Mouse (Mus musculus) left cerebral cortex, adult 11 months (tissue): ENCODE data around the gene Dynlt1f.
"Not testable (repeated sequence)": the region's sequence is repeated elsewhere in the genome, so short reads cannot be mapped to it uniquely, and the experiment has no call there.

Experiments
- DNase-seq: peaks from one replicate; pipeline ENCODE4 v3.0.0; 2022; ENCODE audit warnings: low spot score

Gene Dynlt1f

GRCm38 (mm10) chr17:6655567-6656281 lies at the start of gene Dynlt1f:
Gene Dynlt1f, minus strand, starts transcription at chr17:6655900.
- peak; percentile 53 for DNase-seq

- not testable (repeated sequence) for DNase-seq
Measured at GRCm38 (mm10) chr17:6703381-6704270, 47.9 kb upstream of the Dynlt1f start.

- not testable (repeated sequence) for DNase-seq
Measured at GRCm38 (mm10) chr17:6702625-6703221, 47.0 kb upstream of the Dynlt1f start.

- DNase-seq = not testable (repeated sequence)
Measured at GRCm38 (mm10) chr17:6700077-6700476, 44.4 kb upstream of the Dynlt1f start.

GRCm38 (mm10) chr17:6699502-6699901 lies 43.8 kb upstream of the Dynlt1f start:
- not testable (repeated sequence) for DNase-seq

- DNase-seq = peak; percentile 58
Measured at GRCm38 (mm10) chr17:6697224-6697775, 41.6 kb upstream of the Dynlt1f start.

GRCm38 (mm10) chr17:6696521-6696920 lies 40.8 kb upstream of the Dynlt1f start:
- not testable (repeated sequence) for DNase-seq

- not testable (repeated sequence) for DNase-seq
Measured at GRCm38 (mm10) chr17:6695712-6696111, 40.0 kb upstream of the Dynlt1f start.

- DNase-seq = peak; percentile 82
Measured at GRCm38 (mm10) chr17:6691596-6691995, 35.9 kb upstream of the Dynlt1f start.

- DNase-seq = not testable (repeated sequence)
Measured at GRCm38 (mm10) chr17:6689344-6689743, 33.6 kb upstream of the Dynlt1f start.

- DNase-seq = not testable (repeated sequence)
Measured at GRCm38 (mm10) chr17:6686299-6686971, 30.7 kb upstream of the Dynlt1f start.

GRCm38 (mm10) chr17:6685288-6685818 lies 29.7 kb upstream of the Dynlt1f start:
- not testable (repeated sequence) for DNase-seq

GRCm38 (mm10) chr17:6684464-6685287 lies 29.0 kb upstream of the Dynlt1f start:
- DNase-seq = not testable (repeated sequence)

- DNase-seq = not testable (repeated sequence)
Measured at GRCm38 (mm10) chr17:6683702-6684101, 28.0 kb upstream of the Dynlt1f start.

- DNase-seq = not testable (repeated sequence)
Measured at GRCm38 (mm10) chr17:6681721-6682120, 26.0 kb upstream of the Dynlt1f start.

GRCm38 (mm10) chr17:6678063-6678462 lies 22.4 kb upstream of the Dynlt1f start:
- not testable (repeated sequence) for DNase-seq

GRCm38 (mm10) chr17:6674297-6674696 lies 18.6 kb upstream of the Dynlt1f start:
- DNase-seq = not testable (repeated sequence)

- not testable (repeated sequence) for DNase-seq
Measured at GRCm38 (mm10) chr17:6668522-6668921, 12.8 kb upstream of the Dynlt1f start.

- not testable (repeated sequence) for DNase-seq
Measured at GRCm38 (mm10) chr17:6665389-6665788, 9.7 kb upstream of the Dynlt1f start.

GRCm38 (mm10) chr17:6662840-6663239 lies 7.1 kb upstream of the Dynlt1f start:
- DNase-seq = not testable (repeated sequence)
